Mouse (Mus musculus): ENCODE data around the gene Entpd1. TPM values are rescaled to one million over a fixed set of nuclear protein-coding genes. Genes with fewer than 3 reads are reported as not detected.

The Entpd1 gene
- polyA plus RNA-seq, 1 experiment from 2014 or later: 9.1 TPM

- H3K4me1 ChIP-seq (replicated peaks): no peaks in the 10 kb centered on the region
- no peak overlapping the region for H3K4me3 ChIP-seq
- H3K9me3 ChIP-seq: no peaks in the 10 kb centered on the region
- no peaks in the 10 kb centered on the region for H3K27me3 ChIP-seq
- WGBS: 84% methylated on average over 2 of the region's 2 CpGs
- no peak for ATAC-seq (ENCODE audit: low FRiP score)
- no peak overlapping the region for H3K9ac ChIP-seq
- H3K4me2 ChIP-seq: no peak overlapping the region
- no peak overlapping the region for H3K27ac ChIP-seq
- H3K36me3 ChIP-seq: no peaks in the 10 kb centered on the region
Measured at GRCm38 (mm10) chr19:40788715-40789084, 176.5 kb downstream of the Entpd1 start.

Other genes with a start within 250 kb of the Entpd1 start
- 96.3 and 100 TPM in 2 replicates for gene Sorbs1, start 98.6 kb upstream of the Entpd1 start, polyA plus RNA-seq (2015; fragmentation: Nextera tagmentation; extraction: Ambion mirVana)
- 62.7 and 63.8 TPM in 2 replicates for gene Aldh18a1, start 23.9 kb upstream of the Entpd1 start, polyA plus RNA-seq (2015; fragmentation: Nextera tagmentation; extraction: Ambion mirVana)
- 14.1 and 14.8 TPM in 2 replicates for gene Tctn3, start 133 bp upstream of the Entpd1 start, polyA plus RNA-seq (2015; fragmentation: Nextera tagmentation; extraction: Ambion mirVana)
- gene Cc2d2b, start 136.4 kb downstream of the Entpd1 start, polyA plus RNA-seq (2015; fragmentation: Nextera tagmentation; extraction: Ambion mirVana): 0.16 and 0.19 TPM in 2 replicates
- 22.9 and 23.4 TPM in 2 replicates for gene Ccnj, start 218.9 kb downstream of the Entpd1 start, polyA plus RNA-seq (2015; fragmentation: Nextera tagmentation; extraction: Ambion mirVana)

Measured in hindbrain, embryonic 13.5 days (tissue).